In the genomic region with DNA sequence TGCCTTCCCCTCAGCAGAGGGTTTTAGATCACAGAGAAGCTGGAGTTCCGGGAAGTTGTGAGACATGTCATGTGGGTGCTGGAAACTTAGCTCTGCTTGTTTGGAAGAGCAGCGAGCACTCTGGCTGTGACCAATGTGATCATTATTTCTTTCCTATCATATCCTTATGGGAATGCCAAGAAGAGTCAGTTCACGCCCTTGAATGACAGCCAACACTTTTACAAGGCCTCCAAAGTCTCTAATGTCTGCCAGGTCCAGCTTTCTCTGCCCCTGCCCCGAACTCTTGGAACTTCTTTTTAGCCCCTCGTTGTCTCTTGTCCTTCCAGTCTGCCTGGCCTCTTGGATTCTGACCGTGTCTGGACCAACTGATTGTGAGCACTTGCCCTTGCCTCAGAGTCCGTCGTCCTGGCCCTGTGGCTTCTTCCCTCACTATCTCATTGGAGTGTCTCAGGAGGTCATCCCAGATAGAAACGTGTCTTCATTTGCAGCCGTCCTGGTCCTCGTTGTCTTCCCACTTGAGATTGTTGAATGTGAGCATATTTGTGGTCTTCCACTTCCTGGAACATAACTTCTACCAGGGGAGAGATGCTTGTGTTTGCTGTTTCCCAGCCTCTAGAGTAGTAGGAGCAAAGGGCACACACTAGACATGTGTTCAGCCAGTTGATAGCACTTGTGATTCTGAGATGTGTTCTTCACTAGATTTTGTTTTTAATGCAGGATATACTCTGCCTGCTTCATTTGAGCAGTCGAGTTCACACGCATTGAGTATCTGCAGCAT, we compare ENCODE assay signal across 8 mouse cellular contexts.
DNase-seq lines count a peak whose midpoint lies in the region; ATAC-seq and TF ChIP-seq lines count a peak whose summit lies in the region.

No protein-coding gene starts in this region.

- peak overlapping the region; percentile 78 for H3K4me3 ChIP-seq in megakaryocyte, embryonic 14.5 days (replicated peaks)
- H3K4me3 ChIP-seq in brown adipose tissue, adult 24 weeks (ENCODE audit: insufficient read depth, low read depth, low read length), result no peak overlapping the region
- no peak overlapping the region for H3K4me3 ChIP-seq in myocyte

- peaks cover 99% of the 10 kb centered on the region for H3K79me2 ChIP-seq in myocyte (ENCODE audit: control insufficient read depth, insufficient read depth)

- intact Hi-C loops in heart, postnatal 10 days (cut with DNase I), result no loop called here

- peak overlapping the region; percentile 77 for H3K4me2 ChIP-seq in myocyte (ENCODE audit: low read depth)

- H3K9me3 ChIP-seq in megakaryocyte, embryonic 14.5 days, result no peaks in the 10 kb centered on the region

- peak; percentile 25 to 31 for DNase-seq in heart, postnatal 10 days
- no peak for DNase-seq in urinary bladder, adult 18-20 months (ENCODE audit: low spot score in 2 of 2)
- no peak for DNase-seq in right cerebral cortex, adult 18-20 months
- DNase-seq in layer of hippocampus, adult 9-10 months (ENCODE audit: low spot score), result no peak

- peaks cover 13% of the 10 kb centered on the region for H3K36me3 ChIP-seq in megakaryocyte, embryonic 14.5 days (replicated peaks; ENCODE audit: low read length)
- peaks cover 8% of the 10 kb centered on the region for H3K36me3 ChIP-seq in myocyte (ENCODE audit: control insufficient read depth, insufficient read depth)

- peaks cover 98% of the 10 kb centered on the region for H3K4me1 ChIP-seq in megakaryocyte, embryonic 14.5 days
- H3K4me1 ChIP-seq in brown adipose tissue, adult 24 weeks (ENCODE audit: control insufficient read depth, insufficient read depth, insufficient read length, low read length), result peaks cover 38% of the 10 kb centered on the region

- no peaks in the 10 kb centered on the region for H3K27me3 ChIP-seq in megakaryocyte, embryonic 14.5 days (replicated peaks)
- H3K27me3 ChIP-seq in myocyte (ENCODE audit: control insufficient read depth, insufficient read depth, insufficient read length), result no peaks in the 10 kb centered on the region

- H3K27ac ChIP-seq in brown adipose tissue, adult 24 weeks (replicated peaks; ENCODE audit: low read depth, low read length), result peak overlapping the region; percentile 72

- H3ac ChIP-seq in myocyte (ENCODE audit: control insufficient read depth, insufficient read length), result no peak overlapping the region

- no peak for ATAC-seq in megakaryocyte, adult 5-6 weeks (ENCODE audit: poor library complexity, severe bottlenecking)

- TF ChIP-seq POLR2A in myocyte (IDR thresholded peaks at IDR 0.05; ENCODE audit: insufficient read length, low read depth), result no peak

TF ChIP-seq in myocyte, 11 proteins besides CTCF, POLR2A, EP300 and RAD21:
- TF ChIP-seq USF1 (IDR thresholded peaks at IDR 0.05; ENCODE audit: low read depth), result no peak
- TF ChIP-seq REST (IDR thresholded peaks at IDR 0.05; ENCODE audit: insufficient read depth, insufficient read length), result no peak
- TF ChIP-seq MYOG (IDR thresholded peaks at IDR 0.05; ENCODE audit: control insufficient read depth in 1 of 3, insufficient read depth in 1 of 3, insufficient read length in 2 of 3, low read depth in 2 of 3), result peak in 1 of 3 experiments; percentile 7
TF ChIP-seq in myocyte: peak in this region for 1.

Comparison
In these comparisons a context has a peak if more than half of its experiments do, and no peak if none do; other contexts are left out.
1. DNase-seq: peak in heart, postnatal 10 days (2 of 2); none in urinary bladder, adult 18-20 months (0 of 2), right cerebral cortex, adult 18-20 months (single experiment) and layer of hippocampus, adult 9-10 months (single experiment).